Mouse (Mus musculus): ENCODE data around the gene Nudt4.

DNA sequence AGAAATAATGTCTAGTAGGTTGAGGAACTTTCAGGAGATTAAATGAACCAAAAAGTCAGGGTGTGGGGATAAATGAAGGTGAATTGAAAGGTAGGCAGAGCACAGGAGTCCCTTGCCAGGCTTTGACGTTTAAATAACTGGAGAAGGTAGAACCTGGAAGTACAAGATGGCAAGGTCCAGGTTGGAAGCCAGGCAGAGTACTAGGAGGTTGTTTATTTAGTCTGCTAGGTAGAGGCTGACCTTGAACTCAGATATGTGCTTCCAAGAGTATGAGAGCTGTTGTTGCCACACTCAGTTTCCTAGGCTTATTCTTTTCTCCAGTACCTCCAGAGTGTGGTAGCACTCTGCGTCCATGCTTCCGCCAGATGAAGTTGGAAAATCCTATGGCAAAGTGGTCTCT lies 24.1 kb downstream of the Nudt4 start:
- TF ChIP-seq CTCF (IDR thresholded peaks at IDR 0.05; ENCODE audit: low read depth, low read length) = no peak
- no peak for TF ChIP-seq POLR2A (IDR thresholded peaks at IDR 0.05; ENCODE audit: extremely low read depth, insufficient read depth, low read length)
